Mouse (Mus musculus): Measurements from ENCODE around the gene Gcdh.

DNA sequence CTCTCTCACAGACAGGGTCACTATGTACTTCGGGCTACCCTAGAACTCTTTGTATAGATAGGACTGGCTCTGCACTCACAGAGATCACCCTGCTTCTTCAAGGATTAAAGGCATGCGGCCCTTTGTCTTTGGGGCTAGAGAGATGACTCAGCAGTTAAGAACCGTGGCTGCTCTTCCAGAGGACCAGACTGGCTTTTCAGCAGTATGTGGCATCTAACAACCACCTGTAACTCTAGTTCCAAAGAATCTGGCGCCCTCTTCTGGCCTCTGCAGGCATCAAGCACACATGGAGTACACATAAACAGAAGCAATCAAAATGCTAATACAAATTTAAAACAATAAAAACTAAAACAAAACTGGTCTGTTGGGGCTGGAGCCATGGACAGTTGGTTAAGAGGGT lies 20.2 kb upstream of the Gcdh start:
- TF ChIP-seq EP300 (IDR thresholded peaks at IDR 0.05; ENCODE audit: low read depth) (no peak), CTCF (IDR thresholded peaks at IDR 0.05; ENCODE audit: low read depth) (no peak)
